Comparison of ENCODE assay signal across 1 mouse cellular context in the genomic region with DNA sequence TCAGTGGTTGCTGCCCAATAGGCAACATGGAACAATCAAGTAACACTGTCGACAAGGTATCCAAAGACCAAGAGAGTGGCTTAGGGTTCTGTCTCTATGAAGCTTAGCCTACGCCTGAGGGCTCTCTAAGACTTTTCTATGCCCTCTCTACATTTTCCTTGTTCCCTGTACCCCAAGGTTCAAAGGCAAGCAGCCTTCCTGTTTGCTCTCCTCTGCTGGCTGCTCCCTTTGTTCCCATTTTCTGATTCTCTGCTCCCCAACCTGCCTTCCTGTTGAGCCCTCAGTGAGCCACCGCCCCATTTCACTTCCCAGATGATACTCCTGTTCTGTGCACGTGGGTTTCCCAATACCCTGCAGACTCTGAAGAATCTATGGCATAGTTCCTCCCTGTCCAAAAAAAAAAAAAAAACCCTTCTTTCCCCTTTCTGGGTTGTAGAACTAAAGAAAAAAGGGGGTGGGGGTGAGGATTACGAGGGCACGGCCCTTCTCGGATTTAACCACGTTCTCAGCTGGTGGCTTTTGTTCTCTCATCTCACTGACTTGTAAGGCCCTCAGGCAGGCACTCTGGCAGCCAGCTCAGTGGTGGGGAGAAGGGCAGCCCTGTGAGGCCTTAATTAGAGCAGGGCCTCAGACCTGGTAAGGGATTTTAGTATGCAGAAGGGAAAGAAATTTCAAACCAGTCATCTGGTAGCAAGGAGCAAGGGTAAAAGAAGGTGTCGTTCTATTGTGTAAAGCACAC.
TF ChIP-seq lines count a peak whose summit lies in the region.

No protein-coding gene starts in this region.

TF ChIP-seq in CH12.LX, 34 proteins besides CTCF, POLR2A, EP300 and RAD21 (continued from another document):
- TF ChIP-seq RCOR1 (conservative IDR thresholded peaks at IDR 0.05; ENCODE audit: low read depth, low read length): no peak
- no peak for TF ChIP-seq SMC3 (IDR thresholded peaks at IDR 0.05; ENCODE audit: low read depth, low read length)
